Mouse (Mus musculus) intestine, embryonic 14.5 days (tissue): ENCODE results near the gene Mark4. TPM values are rescaled to one million over a fixed set of nuclear protein-coding genes. Genes with fewer than 3 reads are reported as not detected.
A peak's percentile ranks its signal among the peaks of the same experiment; 100 is the strongest.

Experiments
- ATAC-seq: fragments of 200-750 bp; cut with Nextera tagmentation; replicated peaks from 2 replicates; pipeline ENCODE4 v1.8.0; 2017; ENCODE audit warnings: low read depth, moderate number of reproducible peaks, moderate TSS enrichment, moderate library complexity; ENCODE audit not compliant: low FRiP score, low TSS enrichment
- DNase-seq: peaks from one replicate; pipeline ENCODE4 v3.0.0-alpha.2; 2018; ENCODE audit warnings: low spot score
- H3K27ac ChIP-seq: fragments of 300-500 bp; sonication (generic); 2 replicates; pipeline ENCODE4 v1.5.1; 2014; ENCODE audit warnings: low read depth, mild to moderate bottlenecking, control low read depth
- H3K27me3 ChIP-seq: fragments of 300-500 bp; sonication (generic); replicated peaks from 2 replicates; pipeline ENCODE4 v1.6.1; 2014; ENCODE audit warnings: low read length, control low read depth; ENCODE audit not compliant: control insufficient read depth, insufficient read depth
- H3K36me3 ChIP-seq: fragments of 300-500 bp; sonication (generic); 2 replicates; pipeline ENCODE4 v1.6.1; 2014; ENCODE audit warnings: low read length, control low read depth; ENCODE audit not compliant: control insufficient read depth, insufficient read depth
- H3K4me1 ChIP-seq: fragments of 300-500 bp; sonication (generic); replicated peaks from 2 replicates; pipeline ENCODE4 v1.6.1; 2014; ENCODE audit warnings: low read length, control low read depth, mixed read lengths; ENCODE audit not compliant: control insufficient read depth, insufficient read depth
- H3K4me2 ChIP-seq: fragments of 300-500 bp; sonication (generic); 2 replicates; pipeline ENCODE4 v1.6.1; 2014; ENCODE audit warnings: low read length
- H3K4me3 ChIP-seq: fragments of 300-500 bp; sonication (generic); 2 replicates; pipeline ENCODE4 v1.5.1; 2014; ENCODE audit warnings: low read depth, low read length, control low read depth, mixed read lengths
- H3K9ac ChIP-seq: fragments of 300-500 bp; sonication (generic); 2 replicates; pipeline ENCODE4 v1.6.1; 2014; ENCODE audit warnings: mild to moderate bottlenecking, low read length
- H3K9me3 ChIP-seq: fragments of 300-500 bp; sonication (generic); 2 replicates; pipeline ENCODE4 v1.6.1; 2016; ENCODE audit warnings: low read length, control low read depth; ENCODE audit not compliant: control insufficient read depth
- WGBS: fragments of 180-500 bp; shearing (Covaris S2); extraction: QIAGEN DNeasy Blood & Tissue Kit; methylation state at CpG from one replicate; pipeline ENCODE4 v1.1.7; 2014; 5-methylcytosine and 5-hydroxymethylcytosine counted together
- microRNA counts: library from miRNA; unstranded; fragments of <30 nt; microRNA quantifications from one replicate; lab custom pipeline; 2016
- microRNA-seq: library from miRNA; unstranded; fragments of <30 nt; microRNA quantifications from one replicate; pipeline ENCODE4, GENCODE M21; 2016
- polyA plus RNA-seq: library from polyadenylated mRNA; unstranded; fragments of >200 nt; fragmentation: Nextera tagmentation; extraction: Ambion mirVana; gene quantifications from 2 replicates; pipeline ENCODE4 v1.2.1, GENCODE M21; 2014

Gene Mark4
- polyA plus RNA-seq, 1 experiment from 2014 or later, result 8.5 TPM

GRCm38 (mm10) chr7:19382166-19382541 lies 76.5 kb downstream of the Mark4 start:
- H3K4me3 ChIP-seq, result peak overlapping the region; percentile 84
- peaks cover 31% of the 10 kb centered on the region for H3K36me3 ChIP-seq
- under 1% methylated on average over 29 of the region's 37 CpGs for WGBS
- no peak overlapping the region for H3K27ac ChIP-seq
- DNase-seq (no peak), ATAC-seq (peak; percentile 62)
- no peaks in the 10 kb centered on the region for H3K9me3 ChIP-seq
- H3K4me1 ChIP-seq, result peaks cover 14% of the 10 kb centered on the region
- peak overlapping the region; percentile 73 for H3K9ac ChIP-seq
- peak overlapping the region; percentile 89 for H3K4me2 ChIP-seq
- no peaks in the 10 kb centered on the region for H3K27me3 ChIP-seq

- Histone ChIP-seq H3K4me1 (peaks cover 14% of the 10 kb centered on the region), H3K4me3 (peak within 1 kb of the TSS; percentile 84), H3K9ac (peak within 1 kb of the TSS; percentile 73), H3K27me3 (no peaks in the 10 kb centered on the region), H3K9me3 (no peaks in the 10 kb centered on the region), H3K4me2 (peak within 1 kb of the TSS; percentile 89), H3K36me3 (peaks cover 25% of the 10 kb centered on the region), H3K27ac (no peak within 1 kb of the TSS)
- ATAC-seq (peak; percentile 97), DNase-seq (peak; percentile 98)
- 5% methylated on average over 48 of the region's 48 CpGs for WGBS
These were observed 77.0 kb downstream of the Mark4 start, which contains the start of gene Ercc2 for GRCm38 (mm10) chr7:19381377-19382165. Ercc2 (plus strand) TSS chr7:19382010.

- Histone ChIP-seq H3K27me3 (no peaks in the 10 kb centered on the region), H3K4me1 (peaks cover 6% of the 10 kb centered on the region), H3K4me3 (no peak overlapping the region), H3K4me2 (no peak overlapping the region), H3K27ac (no peak overlapping the region), H3K9me3 (no peaks in the 10 kb centered on the region), H3K36me3 (no peaks in the 10 kb centered on the region), H3K9ac (no peak overlapping the region)
- DNase-seq, result no peak
- no peak for ATAC-seq
- 70% methylated on average over 8 of the region's 8 CpGs for WGBS
These were observed 80.6 kb downstream of the Mark4 start for GRCm38 (mm10) chr7:19378049-19378448.

GRCm38 (mm10) chr7:19376019-19376418 lies 82.6 kb downstream of the Mark4 start:
- Histone ChIP-seq H3K4me3 (no peak overlapping the region), H3K27ac (no peak overlapping the region), H3K4me1 (no peaks in the 10 kb centered on the region), H3K9ac (no peak overlapping the region), H3K4me2 (no peak overlapping the region), H3K27me3 (no peaks in the 10 kb centered on the region), H3K36me3 (no peaks in the 10 kb centered on the region), H3K9me3 (no peaks in the 10 kb centered on the region)
- no peak for ATAC-seq
- no peak for DNase-seq
- WGBS, result 85% methylated on average over 4 of the region's 4 CpGs

- no peak for ATAC-seq
- no peaks in the 10 kb centered on the region for H3K36me3 ChIP-seq
- no peaks in the 10 kb centered on the region for H3K9me3 ChIP-seq
- no peak for DNase-seq
- H3K27ac ChIP-seq, result no peak overlapping the region
- no peaks in the 10 kb centered on the region for H3K27me3 ChIP-seq
- H3K4me1 ChIP-seq, result no peaks in the 10 kb centered on the region
- 74% methylated on average over 18 of the region's 18 CpGs for WGBS
- H3K9ac ChIP-seq, result no peak overlapping the region
- no peak overlapping the region for H3K4me2 ChIP-seq
- H3K4me3 ChIP-seq, result no peak overlapping the region
These were observed 83.3 kb downstream of the Mark4 start for GRCm38 (mm10) chr7:19375368-19375767.

MicroRNAs encoded within 50 kb of the gene (microRNA counts, 519-probe panel; counts per million panel counts)
- microRNA mmu-miR-343 (lab: Ali Mortazavi, UCI), result not detected

Small RNA genes within 50 kb of the gene (microRNA-seq; reads per million reads assigned to microRNA genes)
- not detected for gene Mir343

Other genes starting within 250 kb of the Mark4 start
- gene Gpr4, start 246.3 kb downstream of the Mark4 start, polyA plus RNA-seq, result 1.2 and 1.5 TPM in 2 replicates
- 37.4 and 43.9 TPM in 2 replicates for gene Opa3, start 230.5 kb downstream of the Mark4 start, polyA plus RNA-seq
- 78.5 and 79.2 TPM in 2 replicates for gene Vasp, start 187.0 kb downstream of the Mark4 start, polyA plus RNA-seq
- gene Ppm1n, start 178.8 kb downstream of the Mark4 start, polyA plus RNA-seq, result 0.14 and 0.31 TPM in 2 replicates
- 12.2 and 14.3 TPM in 2 replicates for gene Rtn2, start 176.2 kb downstream of the Mark4 start, polyA plus RNA-seq
- 0.08 and 0.49 TPM in 2 replicates for gene Fosb, start 148.8 kb downstream of the Mark4 start, polyA plus RNA-seq
- 71.8 and 82.9 TPM in 2 replicates for gene Ercc1, start 114.0 kb downstream of the Mark4 start, polyA plus RNA-seq
- gene Cd3eap, start 99.3 kb downstream of the Mark4 start, polyA plus RNA-seq, result 23.9 and 25.8 TPM in 2 replicates
- gene Ppp1r13l, start 99.1 kb downstream of the Mark4 start, polyA plus RNA-seq, result 4.4 and 4.9 TPM in 2 replicates
- gene Ercc2, start 76.8 kb downstream of the Mark4 start, polyA plus RNA-seq, result 11.3 and 13.3 TPM in 2 replicates
- gene Klc3, start 54.7 kb downstream of the Mark4 start, polyA plus RNA-seq, result 2.4 and 3.4 TPM in 2 replicates
- 0.60 and 1.1 TPM in 2 replicates for gene Ckm, start 54.0 kb downstream of the Mark4 start, polyA plus RNA-seq
- gene Exoc3l2, start 4.5 kb upstream of the Mark4 start, polyA plus RNA-seq, result 0.76 and 0.90 TPM in 2 replicates
- 0.93 and 1.2 TPM in 2 replicates for gene Bloc1s3, start 49.5 kb upstream of the Mark4 start, polyA plus RNA-seq
- 113 TPM in 2 replicates for gene Trappc6a, start 49.6 kb upstream of the Mark4 start, polyA plus RNA-seq
- gene Nkpd1, start 59.0 kb upstream of the Mark4 start, polyA plus RNA-seq, result 0.09 and 0.27 TPM in 2 replicates
- gene Ppp1r37, start 104.3 kb upstream of the Mark4 start, polyA plus RNA-seq, result 4.4 and 6.0 TPM in 2 replicates
- 1.1 and 1.4 TPM in 2 replicates for gene Zfp296, start 118.5 kb upstream of the Mark4 start, polyA plus RNA-seq
- 176 and 180 TPM in 2 replicates for gene Gemin7, start 118.8 kb upstream of the Mark4 start, polyA plus RNA-seq
- 41.4 and 46.4 TPM in 2 replicates for gene Clasrp, start 145.7 kb upstream of the Mark4 start, polyA plus RNA-seq
- 9.4 and 9.5 TPM in 2 replicates for gene Relb, start 170.6 kb upstream of the Mark4 start, polyA plus RNA-seq
- gene Clptm1, start 206.2 kb upstream of the Mark4 start, polyA plus RNA-seq, result 75.2 and 84.6 TPM in 2 replicates
- gene Apoc2, start 219.1 kb upstream of the Mark4 start, polyA plus RNA-seq, result 11.5 and 13.7 TPM in 2 replicates
- not detected in 2 replicates for gene Gm44805, start 222.6 kb upstream of the Mark4 start, polyA plus RNA-seq
- gene Apoc4, start 222.7 kb upstream of the Mark4 start, polyA plus RNA-seq, result 0.17 TPM in 1 of 2 replicates, not detected in the other
- gene Apoc1, start 233.8 kb upstream of the Mark4 start, polyA plus RNA-seq, result 8.3 and 9.1 TPM in 2 replicates
- gene Apoe, start 240.4 kb upstream of the Mark4 start, polyA plus RNA-seq, result 227 and 233 TPM in 2 replicates